8 mouse cellular contexts compared by ENCODE assay signal in genomic region chr2:74300885-74301451, GRCm38 (mm10).
A peak's percentile ranks its signal among the peaks of the same experiment; 100 is the strongest.
DNase-seq lines count a peak whose midpoint lies in the region; ATAC-seq and TF ChIP-seq lines count a peak whose summit lies in the region.

No protein-coding gene starts in this region.

- 0 out of 2 replicates have a peak, but pooled peaks cover 10% of the 10 kb centered on the region for H3K27me3 ChIP-seq in heart, postnatal 0 days (ENCODE audit: control insufficient read depth, insufficient read depth, low read length)
- no peaks in the 10 kb centered on the region for H3K27me3 ChIP-seq in hindbrain, embryonic 15.5 days

- H3K4me3 ChIP-seq in heart, postnatal 0 days (ENCODE audit: low read depth, low read length), result peak overlapping the region; percentile 39
- peak overlapping the region; percentile 38 for H3K4me3 ChIP-seq in hindbrain, embryonic 15.5 days

- no peak for ATAC-seq in heart, postnatal 0 days (ENCODE audit: insufficient read depth, low read depth)
- ATAC-seq in hindbrain, embryonic 15.5 days (ENCODE audit: low FRiP score, low read depth), result peak; percentile 6; the same call in 1 of the 2 replicates

- TF ChIP-seq CTCF in heart, postnatal 0 days (IDR thresholded peaks at IDR 0.05; ENCODE audit: low read depth), result no peak

- 13% methylated on average over 9 of the region's 9 CpGs for WGBS in heart, postnatal 0 days
- 4% methylated on average over 9 of the region's 9 CpGs for WGBS in hindbrain, embryonic 15.5 days

- no peaks in the 10 kb centered on the region for H3K9me3 ChIP-seq in heart, postnatal 0 days (replicated peaks; ENCODE audit: control insufficient read depth, low read length)
- H3K9me3 ChIP-seq in hindbrain, embryonic 15.5 days, result no peaks in the 10 kb centered on the region

- no peak for TF ChIP-seq EP300 in heart, postnatal 0 days (IDR thresholded peaks at IDR 0.05; ENCODE audit: low read depth)

- H3K4me2 ChIP-seq in heart, postnatal 0 days (ENCODE audit: low read depth, low read length), result peak overlapping the region; percentile 72
- H3K4me2 ChIP-seq in hindbrain, embryonic 15.5 days, result peak overlapping the region; percentile 70

- peaks cover 5% of the 10 kb centered on the region; the same call in 1 of the 2 replicates for H3K4me1 ChIP-seq in heart, postnatal 0 days (ENCODE audit: control insufficient read depth, insufficient read depth)
- peaks cover 18% of the 10 kb centered on the region for H3K4me1 ChIP-seq in hindbrain, embryonic 15.5 days (replicated peaks)

- H3K36me3 ChIP-seq in heart, postnatal 0 days (replicated peaks; ENCODE audit: control insufficient read depth, insufficient read depth, low read length), result no peaks in the 10 kb centered on the region
- no peaks in the 10 kb centered on the region for H3K36me3 ChIP-seq in hindbrain, embryonic 15.5 days

- DNase-seq in heart, postnatal 0 days (ENCODE audit: low spot score), result no peak
- no peak for DNase-seq in heart, postnatal 4 days
- DNase-seq in embryo, embryonic 11 days, result peak; percentile 34
- peak; percentile 29 for DNase-seq in neural tube, embryonic 10.5 days (ENCODE audit: extremely low spot score, low spot score)
- no peak for DNase-seq in layer of hippocampus, postnatal 25 days (ENCODE audit: extremely low spot score in 1 of 2, low spot score in 1 of 2)
- no peak for DNase-seq in layer of hippocampus, postnatal 10 days (ENCODE audit: low spot score in 2 of 2)
- no peak for DNase-seq in thymus, postnatal 0 days (ENCODE audit: low spot score)

- H3K27ac ChIP-seq in heart, postnatal 0 days (ENCODE audit: low read depth), result no peak overlapping the region
- H3K27ac ChIP-seq in hindbrain, embryonic 15.5 days (replicated peaks), result no peak overlapping the region

- no peak overlapping the region for H3K9ac ChIP-seq in heart, postnatal 0 days (replicated peaks; ENCODE audit: low read depth, low read length)
- no peak overlapping the region for H3K9ac ChIP-seq in hindbrain, embryonic 15.5 days

Comparison
In these comparisons a context has a peak if more than half of its experiments do, and no peak if none do; other contexts are left out.
1. DNase-seq: peak in embryo, embryonic 11 days (single experiment) and neural tube, embryonic 10.5 days (single experiment); none in heart, postnatal 0 days (single experiment), heart, postnatal 4 days (single experiment), layer of hippocampus, postnatal 25 days (0 of 2), layer of hippocampus, postnatal 10 days (0 of 2) and thymus, postnatal 0 days (single experiment).